Mouse (Mus musculus) C2C12 (cell line): ENCODE data around the gene Cpne9. TPM values are rescaled to one million over a fixed set of nuclear protein-coding genes. Genes with fewer than 3 reads are reported as not detected.

ENCODE experiments used
- H3K27me3 ChIP-seq: one replicate; pipeline ENCODE4 v1.6.1; 2011; ENCODE audit not compliant: control insufficient read depth, insufficient read depth, insufficient read length
- H3K36me3 ChIP-seq: one replicate; pipeline ENCODE4 v1.6.1; 2011; ENCODE audit not compliant: control insufficient read depth, insufficient read depth
- H3K4me3 ChIP-seq: one replicate; pipeline ENCODE4 v1.5.1; 2011; ENCODE audit warnings: mild to moderate bottlenecking, control low read depth; ENCODE audit not compliant: poor library complexity, insufficient read depth, severe bottlenecking
- H3K79me2 ChIP-seq: one replicate; pipeline ENCODE4 v1.6.1; 2011; ENCODE audit not compliant: control insufficient read depth, insufficient read depth
- H3K79me3 ChIP-seq: one replicate; pipeline ENCODE4 v1.6.1; 2011; ENCODE audit warnings: low read depth, control low read depth
- H3ac ChIP-seq: one replicate; pipeline ENCODE3; 2011; ENCODE audit warnings: low read depth; ENCODE audit not compliant: control insufficient read depth, insufficient read length
- CEBPB ChIP-seq: IDR thresholded peaks from one replicate; pipeline ENCODE4 v1.6.1; 2011; ENCODE audit warnings: low read depth, mild to moderate bottlenecking, control low read depth, moderate library complexity
- CTCF ChIP-seq: IDR thresholded peaks from one replicate; pipeline ENCODE4 v1.5.1; 2011; ENCODE audit not compliant: control insufficient read depth, insufficient read depth, insufficient read length
- FOSL1 ChIP-seq: IDR thresholded peaks from one replicate; pipeline ENCODE4 v1.8.0; 2011; ENCODE audit warnings: mild to moderate bottlenecking, low read length; ENCODE audit not compliant: poor library complexity, insufficient read depth, severe bottlenecking
- MAX ChIP-seq: IDR thresholded peaks from one replicate; pipeline ENCODE4 v1.6.1; 2011; ENCODE audit warnings: mild to moderate bottlenecking, control low read depth
- MYOD1 ChIP-seq: IDR thresholded peaks from one replicate; pipeline ENCODE4 v1.6.1; 2011; ENCODE audit warnings: low read depth; ENCODE audit not compliant: control insufficient read depth, insufficient read length
- MYOG ChIP-seq: IDR thresholded peaks from one replicate; pipeline ENCODE4 v1.6.1; 2011; ENCODE audit not compliant: control insufficient read depth, insufficient read length; ENCODE audit errors: extremely low read depth
- USF1 ChIP-seq: IDR thresholded peaks from one replicate; pipeline ENCODE4 v1.6.1; 2011; ENCODE audit warnings: low read depth, mild to moderate bottlenecking, control low read depth, moderate library complexity
- polyA plus RNA-seq: library from polyadenylated mRNA; unstranded; fragments of >200 nt; fragmentation: generic; extraction: Trizol; gene quantifications from one replicate; pipeline ENCODE4 v1.2.1, GENCODE M21; 2012; ENCODE audit warnings: missing spikeins

The Cpne9 gene
- polyA plus RNA-seq, 1 experiment, result 0.01 TPM

- no peak for TF ChIP-seq MYOD1
- no peak for TF ChIP-seq MYOG
- TF ChIP-seq CTCF, result no peak
- no peak for TF ChIP-seq FOSL1
- TF ChIP-seq USF1, result no peak
- TF ChIP-seq CEBPB, result no peak
- TF ChIP-seq MAX, result no peak
These were observed 10.8 kb downstream of the Cpne9 start for GRCm38 (mm10) chr6:113292938-113293337.

DNA sequence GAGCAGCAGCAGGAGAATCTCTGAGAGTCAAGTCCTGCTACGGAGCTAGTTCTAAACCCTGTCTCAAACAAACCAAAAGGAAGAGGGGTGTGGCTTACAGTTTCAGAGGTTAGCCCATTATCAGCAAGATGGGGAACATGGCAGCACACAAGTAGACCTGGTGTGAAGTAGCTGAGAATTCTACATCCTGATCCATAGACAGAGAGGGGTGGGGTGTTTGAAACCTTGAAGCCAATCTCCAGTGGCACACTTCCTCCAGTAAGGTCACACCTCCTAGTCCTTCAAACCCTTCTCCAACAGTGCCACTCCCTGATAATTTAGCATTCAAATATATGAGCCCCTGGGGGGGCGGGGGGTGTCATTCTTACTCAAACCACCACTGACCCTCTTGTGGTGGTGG lies 13.9 kb downstream of the Cpne9 start:
- Histone ChIP-seq H3ac (no peak overlapping the region), H3K36me3 (no peaks in the 10 kb centered on the region), H3K79me3 (no peaks in the 10 kb centered on the region), H3K27me3 (peaks cover 4% of the 10 kb centered on the region), H3K79me2 (no peaks in the 10 kb centered on the region), H3K4me3 (no peak overlapping the region)
- TF ChIP-seq MYOG, result no peak
- no peak for TF ChIP-seq CTCF
- TF ChIP-seq MAX, result no peak
- no peak for TF ChIP-seq CEBPB
- TF ChIP-seq MYOD1, result no peak
- TF ChIP-seq USF1, result no peak
- TF ChIP-seq FOSL1, result no peak

More at GRCm38 (mm10) chr6:113292938-113293337, 10.8 kb downstream of the Cpne9 start:
- Histone ChIP-seq H3K4me3 (no peak overlapping the region), H3K79me2 (no peaks in the 10 kb centered on the region), H3K36me3 (no peaks in the 10 kb centered on the region), H3K27me3 (peaks cover 7% of the 10 kb centered on the region), H3ac (no peak overlapping the region), H3K79me3 (no peaks in the 10 kb centered on the region)

GRCm38 (mm10) chr6:113296639-113297038 lies 14.5 kb downstream of the Cpne9 start:
- Histone ChIP-seq H3K27me3 (peaks cover 4% of the 10 kb centered on the region), H3K79me3 (no peaks in the 10 kb centered on the region), H3K79me2 (no peaks in the 10 kb centered on the region), H3K4me3 (no peak overlapping the region), H3K36me3 (no peaks in the 10 kb centered on the region), H3ac (no peak overlapping the region)
- TF ChIP-seq USF1, result peak; percentile 22
- no peak for TF ChIP-seq CEBPB

- Histone ChIP-seq H3K4me3 (no peak overlapping the region), H3K27me3 (no peaks in the 10 kb centered on the region), H3K36me3 (no peaks in the 10 kb centered on the region), H3K79me2 (no peaks in the 10 kb centered on the region), H3K79me3 (no peaks in the 10 kb centered on the region), H3ac (no peak overlapping the region)
- TF ChIP-seq CEBPB, result no peak
- TF ChIP-seq MYOD1, result no peak
- TF ChIP-seq CTCF, result no peak
- no peak for TF ChIP-seq FOSL1
- no peak for TF ChIP-seq MYOG
- no peak for TF ChIP-seq MAX
- TF ChIP-seq USF1, result no peak
These were observed 19.2 kb downstream of the Cpne9 start for GRCm38 (mm10) chr6:113301350-113301749.

GRCm38 (mm10) chr6:113302258-113302657 lies 20.2 kb downstream of the Cpne9 start:
- Histone ChIP-seq H3K79me3 (peaks cover under 1% of the 10 kb centered on the region), H3ac (no peak overlapping the region), H3K27me3 (no peaks in the 10 kb centered on the region), H3K79me2 (peaks cover 3% of the 10 kb centered on the region), H3K4me3 (no peak overlapping the region), H3K36me3 (no peaks in the 10 kb centered on the region)
- TF ChIP-seq USF1 (no peak), CTCF (peak; percentile 13), MYOD1 (peak; percentile 86), FOSL1 (no peak)

GRCm38 (mm10) chr6:113306322-113306985 lies 24.3 kb downstream of the Cpne9 start:
- H3K4me3 ChIP-seq, result peak overlapping the region; percentile 96
- peaks cover 20% of the 10 kb centered on the region for H3K36me3 ChIP-seq
- peaks cover 45% of the 10 kb centered on the region for H3K79me2 ChIP-seq
- peak overlapping the region; percentile 94 for H3ac ChIP-seq
- TF ChIP-seq MAX, result peak; percentile 54
- no peak for TF ChIP-seq CEBPB
- TF ChIP-seq MYOG, result no peak
- no peak for TF ChIP-seq FOSL1
- TF ChIP-seq CTCF, result no peak
- no peak for TF ChIP-seq USF1
- peaks cover 40% of the 10 kb centered on the region for H3K79me3 ChIP-seq
- no peaks in the 10 kb centered on the region for H3K27me3 ChIP-seq
